Mouse (Mus musculus) hindbrain, embryonic 16.5 days (tissue): ENCODE measurements at regions not wholly inside any gene's neighbourhood (a gene's known extent, or its start where the extent isn't known, plus 50 kb on each side); places are given as distances from the start of the nearest gene placed in this dataset.

Experiments
- ATAC-seq: fragments of 200-750 bp; cut with Nextera tagmentation; 2 replicates; pipeline ENCODE4 v1.8.0; 2017; ENCODE audit warnings: moderate TSS enrichment, moderate library complexity
- H3K27ac ChIP-seq: fragments of 300-500 bp; sonication (generic); 2 replicates; pipeline ENCODE4 v1.5.1; 2014; ENCODE audit warnings: low read depth, mild to moderate bottlenecking, control low read depth, low read length, moderate library complexity
- H3K27me3 ChIP-seq: fragments of 300-500 bp; sonication (generic); replicated peaks from 2 replicates; pipeline ENCODE4 v1.6.1; 2014; ENCODE audit warnings: low read length; ENCODE audit not compliant: control insufficient read depth, insufficient read depth
- H3K36me3 ChIP-seq: fragments of 300-500 bp; sonication (generic); 2 replicates; pipeline ENCODE4 v1.6.1; 2014; ENCODE audit warnings: mild to moderate bottlenecking, low read length, moderate library complexity, mixed read lengths; ENCODE audit not compliant: control insufficient read depth, insufficient read depth
- H3K4me1 ChIP-seq: fragments of 300-500 bp; sonication (generic); 2 replicates; pipeline ENCODE4 v1.6.1; 2014; ENCODE audit warnings: low read depth, low read length; ENCODE audit not compliant: control insufficient read depth, insufficient read depth
- H3K4me2 ChIP-seq: fragments of 300-500 bp; sonication (generic); 2 replicates; pipeline ENCODE4 v1.6.1; 2014; ENCODE audit warnings: mild to moderate bottlenecking, low read length, control low read depth, moderate library complexity
- H3K4me3 ChIP-seq: fragments of 300-500 bp; sonication (generic); 2 replicates; pipeline ENCODE4 v1.5.1; 2014; ENCODE audit warnings: mild to moderate bottlenecking, low read length, control low read depth, moderate library complexity
- H3K9ac ChIP-seq: fragments of 300-500 bp; sonication (generic); 2 replicates; pipeline ENCODE4 v1.6.1; 2014; ENCODE audit warnings: low read depth, mild to moderate bottlenecking, control low read depth, low read length, moderate library complexity
- H3K9me3 ChIP-seq: fragments of 300-500 bp; sonication (generic); 2 replicates; pipeline ENCODE4 v1.6.1; 2014; ENCODE audit warnings: mild to moderate bottlenecking, low read length, moderate library complexity; ENCODE audit not compliant: control insufficient read depth
- WGBS: fragments of 180-500 bp; shearing (Covaris S2); extraction: QIAGEN DNeasy Blood & Tissue Kit; methylation state at CpG from one replicate; pipeline ENCODE4 v1.1.7; 2014; 5-methylcytosine and 5-hydroxymethylcytosine counted together

GRCm38 (mm10) chr8:95968828-95969227 is 80.5 kb upstream of the Got2 start:
- no peak for ATAC-seq
- Histone ChIP-seq H3K27me3 (no peaks in the 10 kb centered on the region; the same call in 1 of the 2 replicates), H3K4me3 (no peak overlapping the region), H3K36me3 (no peaks in the 10 kb centered on the region), H3K9ac (no peak overlapping the region), H3K27ac (no peak overlapping the region), H3K4me1 (no peaks in the 10 kb centered on the region), H3K4me2 (no peak overlapping the region), H3K9me3 (no peaks in the 10 kb centered on the region)
- 92% methylated on average over 6 of the region's 6 CpGs for WGBS

GRCm38 (mm10) chr8:95966430-95966829 is 78.1 kb upstream of the Got2 start:
- no peak overlapping the region for H3K4me2 ChIP-seq
- 25% methylated on average over 1 of the region's 1 CpGs for WGBS
- ATAC-seq: no peak
- no peaks in the 10 kb centered on the region; the same call in 1 of the 2 replicates for H3K27me3 ChIP-seq
- H3K9ac ChIP-seq: no peak overlapping the region
- H3K4me3 ChIP-seq: no peak overlapping the region
- no peaks in the 10 kb centered on the region for H3K36me3 ChIP-seq
- H3K27ac ChIP-seq: no peak overlapping the region
- H3K4me1 ChIP-seq: no peaks in the 10 kb centered on the region
- H3K9me3 ChIP-seq: no peaks in the 10 kb centered on the region

- peak overlapping the region; percentile 27; the same call in 1 of the 2 replicates for H3K4me3 ChIP-seq
Measured at GRCm38 (mm10) chr8:95952257-95952656, 63.9 kb upstream of the Got2 start.

GRCm38 (mm10) chr8:95951794-95952193 is 63.4 kb upstream of the Got2 start:
- no peaks in the 10 kb centered on the region for H3K27me3 ChIP-seq
- H3K9me3 ChIP-seq: no peaks in the 10 kb centered on the region
- no peaks in the 10 kb centered on the region for H3K36me3 ChIP-seq
- no peak overlapping the region for H3K9ac ChIP-seq
- no peak overlapping the region for H3K27ac ChIP-seq
- ATAC-seq: peak; percentile 78
- H3K4me3 ChIP-seq: peak overlapping the region; percentile 28
- H3K4me1 ChIP-seq: no peaks in the 10 kb centered on the region
- peak overlapping the region; percentile 47 for H3K4me2 ChIP-seq
- 1% methylated on average over 17 of the region's 17 CpGs for WGBS

More at GRCm38 (mm10) chr8:95952257-95952656, 63.9 kb upstream of the Got2 start:
- no peaks in the 10 kb centered on the region for H3K9me3 ChIP-seq
- H3K36me3 ChIP-seq: no peaks in the 10 kb centered on the region
- no peaks in the 10 kb centered on the region for H3K27me3 ChIP-seq
- H3K4me2 ChIP-seq: peak overlapping the region; percentile 47
- ATAC-seq: no peak
- H3K4me1 ChIP-seq: no peaks in the 10 kb centered on the region
- no peak overlapping the region for H3K9ac ChIP-seq
- 8% methylated on average over 10 of the region's 10 CpGs for WGBS
- no peak overlapping the region for H3K27ac ChIP-seq
